20 mouse cellular contexts compared by ENCODE assay signal in the genomic region with DNA sequence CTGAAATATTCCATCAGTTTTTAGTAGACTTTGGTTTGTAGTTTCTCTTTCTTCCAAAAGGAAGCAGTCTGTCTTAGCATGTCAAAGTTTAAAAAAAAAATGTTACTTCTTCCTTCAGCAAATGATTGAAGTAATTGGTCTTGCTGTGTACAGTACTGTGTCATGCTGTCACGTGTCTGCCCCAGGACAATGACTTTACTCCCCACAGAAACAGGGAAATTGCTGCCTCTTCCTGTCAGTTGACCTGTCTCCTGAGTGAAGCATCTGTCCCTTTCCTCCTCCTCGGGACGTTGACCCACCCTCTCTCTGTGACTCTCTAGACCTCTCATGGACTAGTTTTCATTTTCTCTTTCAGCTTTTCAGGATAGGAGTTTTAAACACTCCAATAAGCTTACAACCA.
DNase-seq lines count a peak whose midpoint lies in the region; ATAC-seq and TF ChIP-seq lines count a peak whose summit lies in the region.
"Had no signal": no experiment of that assay in that cellular context is flagged by ENCODE, and none has a peak within 500 bp of the region (broad histone marks: within the 10 kb centered on the region; RNA-seq: fewer than 3 reads in every experiment).

No protein-coding gene starts in this region.

- no peak for ATAC-seq in liver, embryonic 11.5 days (replicated peaks; ENCODE audit: low FRiP score)
- ATAC-seq in hematopoietic stem cell, adult 5-6 weeks (replicated peaks in 1 of 2; ENCODE audit: insufficient read depth in 1 of 2, low FRiP score in 2 of 2, low TSS enrichment in 1 of 2, low read depth in 1 of 2, poor library complexity in 2 of 2, severe bottlenecking in 2 of 2), result peak; percentile 68 to 73
- peak; percentile 80 for ATAC-seq in monocyte, adult 5-6 weeks (replicated peaks; ENCODE audit: insufficient number of reproducible peaks, low FRiP score, low TSS enrichment, poor library complexity, severe bottlenecking)
- no peak for ATAC-seq in activated CD4-positive, CD25-positive, alpha-beta regulatory T cell, adult 4 months
- ATAC-seq: forebrain, embryonic 15.5 days; intestine, postnatal 0 days had no signal

- TF ChIP-seq EP300 in CH12.LX (IDR thresholded peaks at IDR 0.05; ENCODE audit: low read length), result no peak

- no peaks in the 10 kb centered on the region for H3K9me3 ChIP-seq in liver, embryonic 11.5 days (ENCODE audit: control insufficient read depth, low read length)
- no peaks in the 10 kb centered on the region for H3K9me3 ChIP-seq in CH12.LX (replicated peaks; ENCODE audit: low read length)
- H3K9me3 ChIP-seq: forebrain, embryonic 15.5 days; hindbrain, embryonic 15.5 days; liver, embryonic 13.5 days; midbrain, embryonic 10.5 days had no signal

- no peaks in the 10 kb centered on the region for H3K36me3 ChIP-seq in liver, adult 2 months (ENCODE audit: control insufficient read depth, insufficient read depth, low read length)
- H3K36me3 ChIP-seq in liver, embryonic 11.5 days (ENCODE audit: control insufficient read depth, insufficient read depth, low read length), result no peaks in the 10 kb centered on the region
- H3K36me3 ChIP-seq in CH12.LX (replicated peaks in 1 of 2; ENCODE audit: control insufficient read depth in 1 of 2, insufficient read depth in 1 of 2, low read length in 1 of 2), result no peaks in the 10 kb centered on the region
- H3K36me3 ChIP-seq: forebrain, embryonic 15.5 days; hindbrain, embryonic 15.5 days; liver, embryonic 13.5 days; midbrain, embryonic 10.5 days had no signal

- no peak overlapping the region for H3K4me3 ChIP-seq in liver, adult 2 months (ENCODE audit: insufficient read depth, low read depth, low read length)
- no peak overlapping the region for H3K4me3 ChIP-seq in liver, embryonic 11.5 days (ENCODE audit: low read depth, low read length)
- no peak overlapping the region for H3K4me3 ChIP-seq in CH12.LX (replicated peaks in 1 of 3; ENCODE audit: low read depth in 2 of 3, low read length in 2 of 3, poor library complexity in 1 of 3)
- H3K4me3 ChIP-seq: erythroblast, embryonic 14.5 days; forebrain, embryonic 15.5 days; hindbrain, embryonic 15.5 days; liver, embryonic 13.5 days; midbrain, embryonic 10.5 days had no signal

- in situ Hi-C loops in CH12.LX (cut with MboI; ENCODE audit: low pct_ligation_motif_present, low pct_unique_long_range_greater_than_20kb, low sequenced_read_pairs), result no loop called here

- H3K4me2 ChIP-seq in liver, embryonic 11.5 days, result no peak overlapping the region
- H3K4me2 ChIP-seq in CH12.LX (ENCODE audit: insufficient read depth, low read depth, poor library complexity, severe bottlenecking), result no peak overlapping the region
- H3K4me2 ChIP-seq: forebrain, embryonic 15.5 days; heart, embryonic 11.5 days; hindbrain, embryonic 15.5 days; liver, embryonic 13.5 days had no signal

- no peak overlapping the region for H3K9ac ChIP-seq in liver, adult 2 months (ENCODE audit: low read depth, low read length)
- no peak overlapping the region for H3K9ac ChIP-seq in liver, embryonic 11.5 days (ENCODE audit: low read depth, low read length)
- no peak overlapping the region for H3K9ac ChIP-seq in CH12.LX (ENCODE audit: insufficient read depth, low read depth)
- H3K9ac ChIP-seq: forebrain, embryonic 15.5 days; hindbrain, embryonic 15.5 days; liver, embryonic 13.5 days had no signal

- H3K79me2 ChIP-seq in liver, adult 2 months (ENCODE audit: control insufficient read depth, insufficient read depth, low read length), result no peaks in the 10 kb centered on the region
- H3K79me2 ChIP-seq in CH12.LX (replicated peaks; ENCODE audit: control insufficient read depth, extremely low read depth, insufficient read depth, poor library complexity, severe bottlenecking), result no peaks in the 10 kb centered on the region

- dilution Hi-C loops in CH12.LX (cut with MboI; ENCODE audit: extremely low pct_ligation_motif_present, extremely low pct_unique_long_range_greater_than_20kb, low sequenced_read_pairs), result no loop called here

- no peak for TF ChIP-seq POLR2A in liver, adult 2 months (IDR thresholded peaks at IDR 0.05; ENCODE audit: extremely low read depth, insufficient read depth, low read length)
- TF ChIP-seq POLR2A in CH12.LX (IDR thresholded peaks at IDR 0.05; ENCODE audit: low read depth, low read length), result no peak

- TF ChIP-seq RAD21 in CH12.LX (IDR thresholded peaks at IDR 0.05; ENCODE audit: low read depth, low read length), result no peak

- DNase-seq in liver, adult 2 months (ENCODE audit: extremely low read depth, low read depth, low spot score), result peak; percentile 50
- DNase-seq in liver, embryonic 11.5 days (ENCODE audit: low spot score), result no peak
- no peak for DNase-seq in CH12.LX (ENCODE audit: extremely low read depth)
- DNase-seq in left cerebral cortex, adult 8-10 months (ENCODE audit: low spot score in 2 of 2), result no peak
- DNase-seq: cerebellum, adult 11-12 months; gastrocnemius, postnatal 36 days; heart, postnatal 14 days; kidney, postnatal 4 days; liver, embryonic 13.5 days; right cerebral cortex, postnatal 4 days; thymus, postnatal 25 days had no signal

- WGBS in liver, adult 2 months, result 44% methylated on average over 3 of the region's 3 CpGs
- 33% methylated on average over 3 of the region's 3 CpGs for WGBS in liver, embryonic 11.5 days

- H3K27ac ChIP-seq in liver, adult 2 months (replicated peaks; ENCODE audit: insufficient read depth, low read depth, low read length), result no peak overlapping the region
- H3K27ac ChIP-seq in liver, embryonic 11.5 days (ENCODE audit: low read depth, low read length), result no peak overlapping the region
- no peak overlapping the region for H3K27ac ChIP-seq in CH12.LX (ENCODE audit: insufficient read depth, low read depth)
- H3K27ac ChIP-seq: forebrain, embryonic 15.5 days; hindbrain, embryonic 15.5 days; liver, embryonic 13.5 days; midbrain, embryonic 10.5 days had no signal

- no peaks in the 10 kb centered on the region for H3K27me3 ChIP-seq in liver, adult 2 months (ENCODE audit: control insufficient read depth, insufficient read depth, low read length)
- no peaks in the 10 kb centered on the region for H3K27me3 ChIP-seq in liver, embryonic 11.5 days (replicated peaks; ENCODE audit: control insufficient read depth, insufficient read depth, low read length)
- no peaks in the 10 kb centered on the region for H3K27me3 ChIP-seq in CH12.LX (replicated peaks)
- H3K27me3 ChIP-seq: hindbrain, embryonic 15.5 days; liver, embryonic 13.5 days had no signal

- TF ChIP-seq CTCF in liver, adult 2 months (IDR thresholded peaks at IDR 0.05; ENCODE audit: low read depth, low read length), result no peak
- no peak for TF ChIP-seq CTCF in CH12.LX (conservative IDR thresholded peaks at IDR 0.05 in 1 of 2, IDR thresholded peaks at IDR 0.05 in 1 of 2; ENCODE audit: low read depth in 2 of 2, low read length in 2 of 2)

- H3K4me1 ChIP-seq in liver, adult 2 months (ENCODE audit: control insufficient read depth, insufficient read depth, low read length), result no peaks in the 10 kb centered on the region
- no peaks in the 10 kb centered on the region for H3K4me1 ChIP-seq in liver, embryonic 11.5 days (replicated peaks; ENCODE audit: control insufficient read depth, insufficient read depth, low read length)
- peaks cover 0 to 16% of the 10 kb centered on the region in 2 experiments; a peak in 2 of 4 replicates for H3K4me1 ChIP-seq in CH12.LX (ENCODE audit: control insufficient read depth in 1 of 2, insufficient read depth in 2 of 2)
- H3K4me1 ChIP-seq: liver, embryonic 13.5 days had no signal

TF ChIP-seq in CH12.LX, 34 proteins besides CTCF, POLR2A, EP300 and RAD21:
- no peak for TF ChIP-seq JUND (conservative IDR thresholded peaks at IDR 0.05; ENCODE audit: low read depth, low read length)
- TF ChIP-seq USF1 (IDR thresholded peaks at IDR 0.05; ENCODE audit: low read depth, low read length), result peak; percentile 5; the same call in 1 of the 2 replicates
- TF ChIP-seq PAX5 (IDR thresholded peaks at IDR 0.05; ENCODE audit: low read length), result no peak
- peak; percentile 29; the same call in 1 of the 2 replicates for TF ChIP-seq BHLHE40 (IDR thresholded peaks at IDR 0.05; ENCODE audit: low read depth, low read length)
- TF ChIP-seq USF2 (conservative IDR thresholded peaks at IDR 0.05; ENCODE audit: low read depth, low read length), result 0 out of 2 replicates have a peak, but pooled peaks have one; percentile 4
- TF ChIP-seq UBTF (IDR thresholded peaks at IDR 0.05; ENCODE audit: low read depth, low read length), result no peak
- TF ChIP-seq SIN3A (IDR thresholded peaks at IDR 0.05; ENCODE audit: low read length), result no peak

Comparison
In these comparisons a context has a peak if more than half of its experiments do, and no peak if none do; other contexts are left out.
1. ATAC-seq: peak in hematopoietic stem cell, adult 5-6 weeks (2 of 2) and monocyte, adult 5-6 weeks (single experiment); none in liver, embryonic 11.5 days (single experiment) and activated CD4-positive, CD25-positive, alpha-beta regulatory T cell, adult 4 months (single experiment).